ENCODE assay signal across 18 mouse cellular contexts in the genomic region with DNA sequence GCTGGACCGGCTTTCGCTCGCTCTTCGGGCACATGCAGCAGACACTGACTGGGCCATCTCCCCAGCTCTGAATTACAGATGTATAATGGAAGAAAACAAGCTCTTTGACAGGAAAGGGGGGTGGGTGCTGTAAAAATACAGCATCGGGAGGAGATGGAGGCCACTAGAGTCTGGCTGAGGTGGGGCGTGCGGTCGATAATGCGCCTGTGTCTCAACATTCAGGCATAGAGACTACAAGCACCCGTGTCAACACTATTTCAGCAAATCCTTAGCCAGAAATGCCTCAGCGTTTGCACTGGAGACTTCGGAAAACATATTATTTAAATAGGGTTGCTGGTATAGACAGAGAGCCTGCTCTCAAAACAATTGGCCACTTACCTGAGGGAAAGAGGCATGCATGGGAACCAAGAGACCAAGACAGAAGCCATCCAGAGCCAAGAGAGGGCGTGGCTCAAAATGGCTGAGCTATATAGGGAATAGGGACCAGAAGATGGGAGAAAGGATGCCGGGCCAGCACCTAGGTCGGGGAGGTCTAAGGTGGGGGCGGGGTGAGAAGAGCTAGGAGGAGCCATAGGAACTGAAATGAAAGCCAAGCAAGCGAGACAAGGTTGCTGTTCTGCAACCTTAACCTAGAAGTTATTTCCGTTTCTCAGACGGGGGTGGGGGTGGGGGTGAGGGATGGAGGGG.
DNase-seq lines count a peak whose midpoint lies in the region; ATAC-seq and TF ChIP-seq lines count a peak whose summit lies in the region.
"Had no signal": no experiment of that assay in that cellular context is flagged by ENCODE, and none has a peak within 500 bp of the region (broad histone marks: within the 10 kb centered on the region; RNA-seq: fewer than 3 reads in every experiment).

No protein-coding gene starts in this region.

- peak overlapping the region; percentile 18; the same call in 1 of the 2 replicates for H3K4me2 ChIP-seq in liver, embryonic 12.5 days
- no peak overlapping the region for H3K4me2 ChIP-seq in forebrain, embryonic 15.5 days (replicated peaks)
- no peak overlapping the region for H3K4me2 ChIP-seq in heart, embryonic 12.5 days
- no peak overlapping the region for H3K4me2 ChIP-seq in intestine, postnatal 0 days (replicated peaks; ENCODE audit: low read depth)
- H3K4me2 ChIP-seq: heart, embryonic 15.5 days; limb, embryonic 15.5 days had no signal

- no peaks in the 10 kb centered on the region for H3K9me3 ChIP-seq in liver, embryonic 12.5 days (replicated peaks)
- H3K9me3 ChIP-seq in forebrain, embryonic 15.5 days: no peaks in the 10 kb centered on the region
- H3K9me3 ChIP-seq in heart, embryonic 12.5 days (replicated peaks): no peaks in the 10 kb centered on the region
- no peaks in the 10 kb centered on the region for H3K9me3 ChIP-seq in intestine, postnatal 0 days (ENCODE audit: control insufficient read depth)
- H3K9me3 ChIP-seq: G1E; heart, embryonic 15.5 days; limb, embryonic 15.5 days had no signal

- no peak for ATAC-seq in liver, embryonic 12.5 days
- ATAC-seq in forebrain, embryonic 15.5 days (replicated peaks): no peak
- no peak for ATAC-seq in heart, embryonic 12.5 days (ENCODE audit: insufficient number of reproducible peaks, low FRiP score)
- no peak for ATAC-seq in erythroblast, adult 5-6 weeks (replicated peaks; ENCODE audit: low FRiP score, poor library complexity, severe bottlenecking)
- ATAC-seq in intestine, postnatal 0 days: no peak

- no peak for TF ChIP-seq CTCF in thymus, adult 2 months (IDR thresholded peaks at IDR 0.05; ENCODE audit: borderline replicate concordance, control insufficient read depth, extremely low read depth, insufficient read depth, low read length, poor library complexity)
- no peak for TF ChIP-seq CTCF in intestine, postnatal 0 days (IDR thresholded peaks at IDR 0.05; ENCODE audit: low read depth)

- 65% methylated on average over 19 of the region's 19 CpGs for WGBS in liver, embryonic 12.5 days (ENCODE audit: insufficient replicate concordance)
- WGBS in thymus, adult 2 months: 85% methylated on average over 19 of the region's 19 CpGs
- WGBS in forebrain, embryonic 15.5 days: 68% methylated on average over 19 of the region's 19 CpGs
- 72% methylated on average over 19 of the region's 19 CpGs for WGBS in heart, embryonic 12.5 days
- WGBS in intestine, postnatal 0 days: 86% methylated on average over 19 of the region's 19 CpGs

- H3K36me3 ChIP-seq in liver, embryonic 12.5 days: no peaks in the 10 kb centered on the region
- no peaks in the 10 kb centered on the region for H3K36me3 ChIP-seq in thymus, adult 2 months (ENCODE audit: control insufficient read depth, insufficient read depth, low read length)
- no peaks in the 10 kb centered on the region for H3K36me3 ChIP-seq in forebrain, embryonic 15.5 days
- no peaks in the 10 kb centered on the region for H3K36me3 ChIP-seq in heart, embryonic 12.5 days
- no peaks in the 10 kb centered on the region for H3K36me3 ChIP-seq in intestine, postnatal 0 days (ENCODE audit: control insufficient read depth, insufficient read depth)
- H3K36me3 ChIP-seq: G1E; heart, embryonic 15.5 days; limb, embryonic 15.5 days had no signal

- H3K4me1 ChIP-seq in liver, embryonic 12.5 days: 0 out of 2 replicates have a peak, but pooled peaks cover 5% of the 10 kb centered on the region
- no peaks in the 10 kb centered on the region; the same call in 1 of the 2 replicates for H3K4me1 ChIP-seq in thymus, adult 2 months (replicated peaks; ENCODE audit: control insufficient read depth, insufficient read depth, low read length)
- H3K4me1 ChIP-seq in forebrain, embryonic 15.5 days: peaks cover 55% of the 10 kb centered on the region
- no peaks in the 10 kb centered on the region for H3K4me1 ChIP-seq in heart, embryonic 12.5 days (replicated peaks)
- no peaks in the 10 kb centered on the region for H3K4me1 ChIP-seq in intestine, postnatal 0 days (replicated peaks; ENCODE audit: control insufficient read depth, insufficient read depth, low read length)

- H3K27me3 ChIP-seq in liver, embryonic 12.5 days (replicated peaks): no peaks in the 10 kb centered on the region
- no peaks in the 10 kb centered on the region for H3K27me3 ChIP-seq in thymus, adult 2 months (ENCODE audit: control insufficient read depth, insufficient read depth, low read length)
- H3K27me3 ChIP-seq in forebrain, embryonic 15.5 days: no peaks in the 10 kb centered on the region
- no peaks in the 10 kb centered on the region for H3K27me3 ChIP-seq in heart, embryonic 12.5 days (replicated peaks)
- H3K27me3 ChIP-seq in intestine, postnatal 0 days (replicated peaks; ENCODE audit: control insufficient read depth, insufficient read depth, low read length): no peaks in the 10 kb centered on the region
- H3K27me3 ChIP-seq: heart, embryonic 15.5 days; limb, embryonic 15.5 days had no signal

- no peak overlapping the region for H3K9ac ChIP-seq in liver, embryonic 12.5 days
- no peak overlapping the region for H3K9ac ChIP-seq in forebrain, embryonic 15.5 days (replicated peaks)
- H3K9ac ChIP-seq in heart, embryonic 12.5 days: no peak overlapping the region
- no peak overlapping the region for H3K9ac ChIP-seq in intestine, postnatal 0 days (ENCODE audit: low read depth, low read length)
- H3K9ac ChIP-seq: heart, embryonic 15.5 days; limb, embryonic 15.5 days had no signal

- no peak overlapping the region for H3K27ac ChIP-seq in liver, embryonic 12.5 days
- no peak overlapping the region for H3K27ac ChIP-seq in thymus, adult 2 months (ENCODE audit: control insufficient read depth, insufficient read depth, low read length)
- H3K27ac ChIP-seq in forebrain, embryonic 15.5 days (replicated peaks): peak overlapping the region; percentile 83
- no peak overlapping the region for H3K27ac ChIP-seq in heart, embryonic 12.5 days (ENCODE audit: poor library complexity, severe bottlenecking)
- H3K27ac ChIP-seq in intestine, postnatal 0 days (ENCODE audit: low read depth, low read length): no peak overlapping the region
- H3K27ac ChIP-seq: heart, embryonic 15.5 days; limb, embryonic 15.5 days had no signal

- no peak overlapping the region for H3K4me3 ChIP-seq in liver, embryonic 12.5 days
- no peak overlapping the region for H3K4me3 ChIP-seq in thymus, adult 2 months (ENCODE audit: control insufficient read depth, insufficient read depth, low read length)
- no peak overlapping the region for H3K4me3 ChIP-seq in forebrain, embryonic 15.5 days
- H3K4me3 ChIP-seq in heart, embryonic 12.5 days: no peak overlapping the region
- H3K4me3 ChIP-seq in intestine, postnatal 0 days (ENCODE audit: low read depth, low read length): no peak overlapping the region
- H3K4me3 ChIP-seq: heart, embryonic 15.5 days; limb, embryonic 15.5 days; myocyte had no signal

- DNase-seq in liver: no peak
- DNase-seq in thymus, adult 2 months: peak; percentile 34
- no peak for DNase-seq in thymus, postnatal 0 days (ENCODE audit: low spot score)
- DNase-seq: adrenal gland, postnatal 14 days; cerebellum, adult 8-10 months; kidney, adult 11 months; kidney, postnatal 25 days; lung, adult 2 months; right cerebral cortex, postnatal 14 days had no signal

- no peak for TF ChIP-seq POLR2A in thymus, adult 2 months (IDR thresholded peaks at IDR 0.05; ENCODE audit: control insufficient read depth, extremely low read depth, insufficient read depth, low read length, poor library complexity)
